Mouse (Mus musculus) ovary, postnatal 14 days (tissue): ENCODE results near the gene Plekhg5.
"Not testable (repeated sequence)": the region's sequence is repeated elsewhere in the genome, so short reads cannot be mapped to it uniquely, and the experiment has no call there.

Experiments
- DNase-seq: peaks from one replicate; pipeline ENCODE4 v3.0.0; 2022; ENCODE audit warnings: low spot score

Plekhg5 gene

GRCm38 (mm10) chr4:152072121-152072601 is at the start of gene Plekhg5:
TSS of gene Plekhg5 (plus strand) at chr4:152072498.
- DNase-seq: no peak

GRCm38 (mm10) chr4:152022506-152022905 is 49.8 kb upstream of the Plekhg5 start:
- DNase-seq: no peak

GRCm38 (mm10) chr4:152024525-152024924 is 47.8 kb upstream of the Plekhg5 start:
- no peak for DNase-seq

GRCm38 (mm10) chr4:152026751-152027508 is 45.4 kb upstream of the Plekhg5 start:
- no peak for DNase-seq

- peak; percentile 89 for DNase-seq
Observed at GRCm38 (mm10) chr4:152027524-152027923, 44.8 kb upstream of the Plekhg5 start, which contains the start of gene Zbtb48. TSS of gene Zbtb48 (minus strand) at chr4:152027671.

- no peak for DNase-seq
Observed at GRCm38 (mm10) chr4:152028456-152028855, 43.8 kb upstream of the Plekhg5 start.

GRCm38 (mm10) chr4:152029087-152029486 is 43.2 kb upstream of the Plekhg5 start:
- no peak for DNase-seq

GRCm38 (mm10) chr4:152029997-152030396 is 42.3 kb upstream of the Plekhg5 start:
- DNase-seq: no peak

- DNase-seq: no peak
Observed at GRCm38 (mm10) chr4:152032922-152033321, 39.4 kb upstream of the Plekhg5 start.

- not testable (repeated sequence) for DNase-seq
Observed at GRCm38 (mm10) chr4:152036464-152036863, 35.8 kb upstream of the Plekhg5 start.

GRCm38 (mm10) chr4:152038225-152038984 is 33.9 kb upstream of the Plekhg5 start, which contains the start of gene Tas1r1:
TSS of gene Tas1r1 (minus strand) at chr4:152038568.
- DNase-seq: no peak

GRCm38 (mm10) chr4:152038985-152039830 is 33.1 kb upstream of the Plekhg5 start, which contains the start of gene Nol9:
TSS of gene Nol9 (plus strand) at chr4:152039321.
- peak; percentile 94 for DNase-seq

GRCm38 (mm10) chr4:152039831-152040310 is 32.4 kb upstream of the Plekhg5 start:
- DNase-seq: no peak

- no peak for DNase-seq
Observed at GRCm38 (mm10) chr4:152041924-152042641, 30.2 kb upstream of the Plekhg5 start.

GRCm38 (mm10) chr4:152043171-152043570 is 29.1 kb upstream of the Plekhg5 start:
- DNase-seq: no peak

GRCm38 (mm10) chr4:152044609-152045008 is 27.7 kb upstream of the Plekhg5 start:
- DNase-seq: no peak

- DNase-seq: no peak
Observed at GRCm38 (mm10) chr4:152062390-152063110, 9.7 kb upstream of the Plekhg5 start.

- no peak for DNase-seq
Observed at GRCm38 (mm10) chr4:152067280-152067679, 5.0 kb upstream of the Plekhg5 start.

GRCm38 (mm10) chr4:152068166-152068724 is 4.1 kb upstream of the Plekhg5 start:
- DNase-seq: no peak

GRCm38 (mm10) chr4:152069245-152069644 is 3.1 kb upstream of the Plekhg5 start:
- no peak for DNase-seq
